Mouse (Mus musculus) lung, postnatal 0 days (tissue): ENCODE measurements at regions not wholly inside any gene's neighbourhood (a gene's known extent, or its start where the extent isn't known, plus 50 kb on each side); places are given as distances from the start of the nearest gene placed in this dataset.
A peak's percentile ranks its signal among the peaks of the same experiment; 100 is the strongest.

Experiments used
- ATAC-seq: fragments of 200-750 bp; cut with Nextera tagmentation; 2 replicates; pipeline ENCODE4 v1.8.0; 2017; ENCODE audit warnings: moderate library complexity
- DNase-seq: peaks from one replicate; pipeline ENCODE4 v3.0.0-alpha.2; 2016; ENCODE audit warnings: low spot score
- H3K27ac ChIP-seq: fragments of 300-500 bp; sonication (generic); 2 replicates; pipeline ENCODE4 v1.5.1; 2014; ENCODE audit warnings: antibody characterized with exemption, mild to moderate bottlenecking, low read length, mixed read lengths
- H3K27me3 ChIP-seq: fragments of 300-500 bp; sonication (generic); replicated peaks from 2 replicates; pipeline ENCODE4 v1.6.1; 2014; ENCODE audit warnings: low read length, mixed read lengths; ENCODE audit not compliant: insufficient read depth
- H3K36me3 ChIP-seq: fragments of 300-500 bp; sonication (generic); 2 replicates; pipeline ENCODE4 v1.6.1; 2014; ENCODE audit warnings: low read length, mixed read lengths; ENCODE audit not compliant: insufficient read depth
- H3K4me1 ChIP-seq: fragments of 300-500 bp; sonication (generic); 2 replicates; pipeline ENCODE4 v1.6.1; 2014; ENCODE audit warnings: antibody characterized with exemption, low read depth, low read length, mixed read lengths; ENCODE audit not compliant: insufficient read depth
- H3K4me2 ChIP-seq: fragments of 300-500 bp; sonication (generic); replicated peaks from 2 replicates; pipeline ENCODE4 v1.6.1; 2014; ENCODE audit warnings: low read depth, mild to moderate bottlenecking, low read length, moderate library complexity, mixed read lengths
- H3K4me3 ChIP-seq: fragments of 300-500 bp; sonication (generic); 2 replicates; pipeline ENCODE4 v1.5.1; 2014; ENCODE audit warnings: low read depth, low read length
- H3K9ac ChIP-seq: fragments of 300-500 bp; sonication (generic); replicated peaks from 2 replicates; pipeline ENCODE4 v1.6.1; 2014; ENCODE audit warnings: low read depth, mild to moderate bottlenecking
- H3K9me3 ChIP-seq: fragments of 300-500 bp; sonication (generic); 2 replicates; pipeline ENCODE4 v1.6.1; 2016; ENCODE audit warnings: low read length, mixed read lengths
- CTCF ChIP-seq: IDR thresholded peaks from 2 replicates; pipeline ENCODE4 v1.5.1; 2016; ENCODE audit warnings: antibody characterized with exemption, mild to moderate bottlenecking
- EP300 ChIP-seq: IDR thresholded peaks from 2 replicates; pipeline ENCODE4 v1.6.1; 2016; ENCODE audit warnings: antibody characterized with exemption, mild to moderate bottlenecking, control low read depth
- WGBS: fragments of 180-500 bp; shearing (Covaris S2); extraction: QIAGEN DNeasy Blood & Tissue Kit; methylation state at CpG from one replicate; pipeline ENCODE4 v1.1.7; 2014; 5-methylcytosine and 5-hydroxymethylcytosine counted together

DNA sequence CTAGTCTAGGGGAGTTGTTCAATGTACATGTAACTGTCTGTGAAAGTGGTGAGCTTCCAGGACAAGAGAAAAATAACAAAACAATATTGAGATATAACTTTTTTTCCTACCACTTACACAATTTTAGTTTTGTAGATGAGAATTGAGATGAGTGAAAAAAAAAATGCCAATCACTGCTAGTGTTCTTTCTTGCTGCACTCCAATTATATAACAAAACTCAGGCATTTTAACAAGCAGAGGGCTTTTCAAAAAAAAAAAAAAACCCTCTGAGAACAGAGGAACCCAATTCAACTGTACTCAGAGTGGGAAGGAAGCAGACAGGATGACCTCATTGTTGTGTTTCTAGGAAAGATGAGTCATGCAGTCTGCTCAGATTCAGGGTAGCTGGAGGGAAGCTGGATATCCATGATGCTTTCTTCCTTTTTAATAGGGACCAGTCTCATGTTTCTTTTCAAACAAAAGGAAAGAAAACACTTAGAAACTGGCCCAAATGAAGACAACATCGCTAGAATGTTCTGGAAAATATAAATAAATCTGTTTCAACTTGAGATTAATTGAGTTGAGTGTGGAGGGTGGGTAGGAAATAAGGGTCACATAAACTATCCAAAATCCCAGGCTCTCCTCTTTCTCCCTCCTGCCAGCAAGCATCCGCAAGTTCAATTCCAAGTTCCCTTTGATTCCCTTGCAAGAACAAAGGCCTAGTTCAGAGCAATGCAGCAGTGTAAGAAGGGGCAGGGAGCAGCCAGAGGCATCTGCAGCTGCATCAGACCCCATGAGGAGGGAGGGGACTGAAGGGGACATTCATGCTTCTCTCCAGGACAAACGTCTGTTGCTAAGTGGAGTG, 250.6 kb downstream of the Trib2 start:
- Histone ChIP-seq H3K27ac (no peak overlapping the region), H3K27me3 (no peaks in the 10 kb centered on the region), H3K9me3 (no peaks in the 10 kb centered on the region), H3K4me1 (no peaks in the 10 kb centered on the region), H3K4me3 (no peak overlapping the region), H3K9ac (no peak overlapping the region), H3K36me3 (no peaks in the 10 kb centered on the region), H3K4me2 (no peak overlapping the region)
- peak; percentile 70 for DNase-seq
- WGBS = 21% methylated on average over 3 of the region's 3 CpGs
- TF ChIP-seq CTCF = no peak
- peak; percentile 62 for TF ChIP-seq EP300
- peak; percentile 75 for ATAC-seq

DNA sequence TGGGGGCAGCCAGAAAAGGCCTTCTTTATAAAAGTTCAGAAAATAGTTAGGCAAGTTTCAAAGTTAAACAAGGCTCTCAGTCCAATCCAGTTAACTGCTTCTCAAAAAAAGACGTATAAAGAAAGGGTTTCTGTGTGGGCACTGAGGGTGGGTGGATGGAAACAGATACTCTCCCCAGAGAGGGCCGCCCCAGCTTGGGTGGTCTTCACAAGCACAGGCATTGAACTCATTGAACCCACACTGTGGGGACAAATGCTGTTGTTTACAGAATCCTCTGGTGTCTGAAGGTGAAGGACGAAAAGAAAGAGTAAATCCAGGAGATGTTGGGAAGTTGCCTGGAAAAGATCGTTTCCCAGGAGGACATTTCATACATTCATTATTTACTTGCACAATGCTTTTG, 253.9 kb downstream of the Trib2 start:
- DNase-seq (no peak), ATAC-seq (no peak)
- Histone ChIP-seq H3K27me3 (no peaks in the 10 kb centered on the region), H3K9me3 (no peaks in the 10 kb centered on the region), H3K9ac (no peak overlapping the region), H3K36me3 (no peaks in the 10 kb centered on the region), H3K27ac (no peak overlapping the region), H3K4me3 (no peak overlapping the region), H3K4me2 (no peak overlapping the region), H3K4me1 (no peaks in the 10 kb centered on the region)
- TF ChIP-seq CTCF = no peak
- no peak for TF ChIP-seq EP300
- WGBS = 46% methylated on average over 4 of the region's 4 CpGs

DNA sequence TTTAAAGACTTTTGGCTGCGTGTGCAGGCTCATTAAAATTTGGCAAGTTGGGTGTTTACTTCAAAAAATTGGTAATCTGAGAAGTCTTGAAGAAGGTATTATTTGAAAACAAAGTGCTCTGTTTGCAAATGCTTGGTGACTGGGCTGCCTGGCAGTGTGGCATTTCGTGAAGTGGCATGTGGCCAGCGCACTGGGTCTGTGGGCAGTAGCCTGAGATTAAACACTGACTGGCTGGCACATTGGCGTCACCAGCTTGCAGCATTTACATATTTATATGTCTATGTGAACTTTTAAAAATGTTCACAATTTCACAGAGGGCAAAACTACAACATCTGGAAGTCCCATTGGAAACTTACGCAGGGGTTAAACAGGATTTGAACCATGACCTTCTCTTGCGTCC, 261.3 kb downstream of the Trib2 start:
- 85% methylated on average over 6 of the region's 6 CpGs for WGBS
- Histone ChIP-seq H3K4me2 (no peak overlapping the region), H3K4me3 (no peak overlapping the region), H3K27me3 (no peaks in the 10 kb centered on the region), H3K4me1 (no peaks in the 10 kb centered on the region), H3K9ac (no peak overlapping the region), H3K36me3 (no peaks in the 10 kb centered on the region), H3K27ac (no peak overlapping the region), H3K9me3 (no peaks in the 10 kb centered on the region)
- DNase-seq (no peak), ATAC-seq (no peak)
- TF ChIP-seq CTCF = no peak
- TF ChIP-seq EP300 = no peak

DNA sequence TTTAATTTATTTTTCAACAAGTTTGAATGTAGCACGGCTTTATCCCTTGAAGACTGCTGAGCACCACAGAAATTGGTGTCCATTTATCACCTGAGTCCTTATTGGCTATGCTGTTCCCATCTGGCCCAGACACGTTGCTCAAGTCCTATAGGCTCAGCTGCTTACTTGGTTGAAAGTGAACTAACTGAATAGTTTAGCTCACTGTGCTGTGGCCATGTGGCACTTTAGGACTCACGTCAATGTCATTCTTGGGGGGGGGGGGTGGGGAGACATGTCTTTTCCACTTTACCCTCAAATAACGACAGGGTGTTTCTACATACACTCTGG, 263.1 kb downstream of the Trib2 start:
- no peak overlapping the region for H3K4me3 ChIP-seq
- DNase-seq (no peak), ATAC-seq (no peak)
- H3K27me3 ChIP-seq = no peaks in the 10 kb centered on the region
- H3K4me1 ChIP-seq = no peaks in the 10 kb centered on the region
- H3K9ac ChIP-seq = no peak overlapping the region
- H3K9me3 ChIP-seq = no peaks in the 10 kb centered on the region
- H3K4me2 ChIP-seq = no peak overlapping the region
- WGBS = 76% methylated on average over 4 of the region's 4 CpGs
- no peaks in the 10 kb centered on the region for H3K36me3 ChIP-seq
- no peak overlapping the region for H3K27ac ChIP-seq
- TF ChIP-seq CTCF = no peak
- TF ChIP-seq EP300 = no peak

DNA sequence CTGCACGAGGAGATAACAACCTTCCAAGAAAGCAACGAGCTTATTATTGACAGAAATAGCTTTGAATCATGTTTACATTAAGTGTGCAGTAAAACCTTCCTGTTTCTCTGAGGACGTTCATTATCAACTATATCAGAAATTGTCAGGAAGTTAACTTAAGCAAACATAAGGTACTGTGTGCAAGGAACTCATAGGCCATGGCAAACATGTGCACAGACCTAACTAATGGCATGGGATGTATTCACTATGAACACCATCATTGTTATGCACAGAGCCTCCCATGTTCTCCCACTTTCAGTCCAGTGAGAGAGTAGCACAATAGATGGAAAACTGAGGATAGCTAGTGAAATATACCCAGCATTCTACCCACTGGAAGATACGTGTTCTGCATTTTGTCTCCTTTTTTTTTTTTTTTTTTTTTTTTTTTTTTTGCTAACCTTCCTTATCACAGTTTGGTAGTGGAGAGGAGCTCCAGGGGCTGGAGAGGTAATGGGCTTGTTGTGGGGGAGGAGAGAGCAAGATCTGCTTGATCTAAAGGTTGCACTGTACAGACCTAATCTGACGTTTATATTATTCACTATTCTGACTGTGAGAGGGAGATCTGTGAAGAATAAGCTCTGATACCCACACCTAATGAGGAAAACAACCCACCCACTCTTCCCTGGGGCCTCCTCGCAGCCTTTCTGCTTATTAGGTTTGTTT, 263.6 kb downstream of the Trib2 start:
- Histone ChIP-seq H3K4me3 (no peak overlapping the region), H3K27ac (no peak overlapping the region), H3K9me3 (no peaks in the 10 kb centered on the region), H3K27me3 (no peaks in the 10 kb centered on the region), H3K4me1 (no peaks in the 10 kb centered on the region), H3K36me3 (no peaks in the 10 kb centered on the region), H3K4me2 (no peak overlapping the region), H3K9ac (no peak overlapping the region)
- WGBS = 35% methylated on average over 6 of the region's 6 CpGs
- no peak; the same call in 1 of the 2 replicates for ATAC-seq
- peak; percentile 6 for DNase-seq
- TF ChIP-seq CTCF (no peak), EP300 (peak; percentile 84)

DNA sequence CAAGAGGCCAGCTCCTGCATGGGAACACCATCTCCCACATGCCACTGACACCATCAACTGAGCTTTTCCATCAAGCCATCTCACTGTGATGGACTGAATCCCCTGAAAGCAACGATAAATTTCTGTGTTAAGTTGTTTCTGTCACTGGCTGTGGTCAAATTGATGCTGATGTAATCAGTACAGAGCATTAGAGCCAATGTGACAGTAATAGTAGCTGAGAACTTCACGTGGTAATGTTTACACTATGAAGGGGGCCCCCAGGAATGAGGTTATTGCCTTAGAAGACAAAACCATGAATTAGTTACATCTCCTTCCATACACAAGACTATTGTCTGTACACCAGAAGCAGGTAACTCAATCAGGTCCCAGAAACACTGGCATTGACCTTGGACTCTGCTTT, 264.5 kb downstream of the Trib2 start:
- no peak overlapping the region for H3K4me3 ChIP-seq
- no peak overlapping the region for H3K4me2 ChIP-seq
- H3K36me3 ChIP-seq = no peaks in the 10 kb centered on the region
- H3K4me1 ChIP-seq = no peaks in the 10 kb centered on the region
- no peak for TF ChIP-seq CTCF
- TF ChIP-seq EP300 = no peak
- no peaks in the 10 kb centered on the region for H3K9me3 ChIP-seq
- no peak overlapping the region for H3K9ac ChIP-seq
- no peaks in the 10 kb centered on the region for H3K27me3 ChIP-seq
- ATAC-seq (no peak), DNase-seq (no peak)
- H3K27ac ChIP-seq = no peak overlapping the region
- 37% methylated on average over 2 of the region's 2 CpGs for WGBS
